Mouse (Mus musculus): Measurements from ENCODE around the gene Hk1. TPM values are rescaled to one million over a fixed set of nuclear protein-coding genes. Genes with fewer than 3 reads are reported as not detected.
"Not testable (repeated sequence)": the region's sequence is repeated elsewhere in the genome, so short reads cannot be mapped to it uniquely, and the experiment has no call there.

The Hk1 gene
- total RNA-seq, 2 experiments from 2014 or later: 6.2 to 8.7 TPM

DNA sequence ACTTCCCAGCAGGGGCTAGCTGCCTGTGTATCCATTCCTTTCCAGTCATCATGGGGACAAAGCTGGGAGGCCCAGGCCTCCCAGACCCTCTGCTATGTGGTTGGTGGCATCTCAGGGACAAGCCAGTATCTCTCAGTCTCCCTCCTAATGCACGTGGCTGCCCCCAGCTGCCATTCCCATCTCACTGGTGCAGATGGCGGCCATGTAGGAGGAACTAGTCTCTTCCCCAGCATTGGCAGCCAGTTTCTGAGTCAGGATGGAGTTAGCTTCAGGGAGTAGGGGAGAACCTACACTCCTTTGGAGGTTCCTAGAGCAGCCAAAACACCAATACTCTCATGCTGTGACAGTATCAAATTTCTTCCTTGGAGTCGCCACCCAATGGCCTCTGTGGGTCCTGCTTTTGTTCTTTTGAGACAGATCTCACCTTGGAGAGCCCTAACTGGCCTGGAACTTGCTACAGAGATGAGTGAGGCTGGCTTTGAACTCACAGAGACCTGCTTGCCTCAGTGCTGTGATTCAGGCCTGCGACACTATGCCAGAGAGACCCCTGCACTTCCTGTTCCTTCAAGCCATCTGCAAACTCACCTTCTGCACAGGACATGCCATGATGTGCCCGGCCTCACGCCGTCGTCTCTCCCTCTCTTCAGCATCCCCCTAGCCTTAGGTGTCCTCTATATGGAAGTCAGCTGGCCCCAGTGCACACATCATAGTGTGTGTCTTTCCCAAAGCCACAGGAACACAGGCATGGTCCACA, 52.7 kb downstream of the Hk1 start:
- no peak for TF ChIP-seq CTCF (IDR thresholded peaks at IDR 0.05)
- H3K27ac ChIP-seq: no peak overlapping the region
- H3K4me3 ChIP-seq: no peak overlapping the region

DNA sequence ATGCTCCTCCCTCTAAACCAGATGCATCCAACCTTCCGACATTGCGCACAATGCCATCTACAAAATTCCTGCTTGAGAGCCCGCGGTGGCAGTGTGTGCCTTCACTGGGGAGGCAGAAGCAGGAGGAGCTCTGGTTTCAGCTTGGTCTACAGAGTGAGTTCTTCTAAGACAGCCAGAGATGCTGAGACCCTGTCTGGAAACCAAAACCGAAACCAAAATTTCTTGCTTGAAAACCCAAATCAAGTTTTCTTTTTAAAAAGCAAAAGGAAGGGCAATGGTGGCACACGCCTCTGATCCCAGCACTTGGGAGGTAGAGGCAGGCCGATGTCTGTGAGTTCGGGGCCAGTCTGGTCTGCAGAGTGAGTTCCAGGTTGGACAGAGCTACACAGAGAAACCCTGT, 53.7 kb downstream of the Hk1 start:
- intact Hi-C loops (cut with DNase I): no loop called here
- TF ChIP-seq CTCF (IDR thresholded peaks at IDR 0.05): no peak
- Histone ChIP-seq H3K4me3 (no peak overlapping the region), H3K27ac (no peak overlapping the region)
- DNase-seq: no peak

More for the DNA sequence above, 52.7 kb downstream of the Hk1 start:
- intact Hi-C loops (cut with DNase I): no loop called here
- no peak for DNase-seq

DNA sequence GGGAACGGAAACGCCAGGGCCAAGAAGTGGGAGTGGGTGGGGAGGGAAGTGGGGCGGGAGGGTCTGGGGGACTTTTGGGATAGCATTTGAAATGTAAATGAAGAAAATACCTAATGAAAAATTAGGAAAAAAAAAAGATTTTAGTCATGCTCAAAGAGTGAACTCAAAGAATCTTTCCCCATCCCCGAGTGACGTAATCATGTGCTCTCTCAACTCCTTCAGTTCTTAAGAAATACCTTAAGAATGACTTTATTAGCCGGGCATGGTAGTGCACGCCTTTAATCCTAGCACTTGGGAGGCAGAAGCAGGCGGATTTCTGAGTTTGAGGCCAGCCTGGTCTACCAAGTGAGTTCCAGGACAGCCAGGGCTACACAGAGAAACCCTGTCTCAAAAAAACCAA, 56.9 kb downstream of the Hk1 start:
- H3K4me3 ChIP-seq; DNase-seq; intact Hi-C loops (cut with DNase I); H3K27ac ChIP-seq: not testable (repeated sequence)

DNA sequence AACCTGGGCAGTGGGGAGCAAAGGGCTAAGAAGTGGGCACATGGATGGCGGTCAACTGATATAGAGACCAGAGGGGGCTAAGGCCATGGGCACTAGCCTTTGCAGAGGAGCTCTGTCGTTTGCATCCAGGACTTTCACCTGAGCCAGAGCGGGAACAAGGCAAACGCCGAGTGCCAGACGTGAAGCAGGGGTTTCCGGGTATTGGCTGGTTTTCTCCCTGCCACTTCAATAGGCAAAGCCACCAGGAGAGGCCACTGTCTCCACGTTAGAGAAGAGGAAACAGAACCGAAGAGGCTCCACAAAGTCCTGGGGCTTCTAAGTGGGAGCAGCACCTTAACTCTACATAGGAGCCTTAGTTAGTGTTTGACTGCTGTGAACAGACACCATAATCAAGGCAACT, 58.3 kb downstream of the Hk1 start:
- no peak for TF ChIP-seq CTCF (IDR thresholded peaks at IDR 0.05)
- DNase-seq: no peak
- no peak overlapping the region for H3K4me3 ChIP-seq
- H3K27ac ChIP-seq: no peak overlapping the region
- intact Hi-C loops (cut with DNase I): no loop called here

DNA sequence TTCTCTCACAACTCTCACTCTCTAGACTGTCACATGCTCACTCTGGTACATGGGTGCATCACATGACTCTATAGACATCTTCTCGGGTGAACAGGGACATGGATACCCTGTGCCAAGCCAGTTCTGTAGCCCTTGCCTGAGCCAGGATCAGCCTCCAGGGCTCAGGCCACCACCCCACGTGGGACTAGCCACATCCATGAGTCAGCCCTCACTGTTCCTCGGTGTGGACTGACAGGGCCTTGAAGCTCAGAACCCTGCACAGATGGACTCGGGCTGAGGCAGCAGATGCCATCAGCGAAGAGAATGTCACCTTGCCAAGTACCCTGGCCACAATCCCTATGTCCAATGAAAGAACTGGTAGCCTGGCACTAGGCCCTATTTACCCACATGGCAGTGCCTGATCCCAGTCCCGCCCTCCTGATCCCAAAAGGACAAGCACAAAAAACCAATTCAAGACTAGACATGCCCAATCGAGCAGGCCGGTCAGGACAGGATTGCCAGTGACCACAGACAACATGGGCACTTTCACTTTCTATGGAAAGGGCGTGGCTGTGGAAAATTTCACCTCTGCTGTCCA, 59.2 kb downstream of the Hk1 start:
- no peak overlapping the region for H3K27ac ChIP-seq
- no peak overlapping the region for H3K4me3 ChIP-seq
- no peak for TF ChIP-seq CTCF (IDR thresholded peaks at IDR 0.05)
- no peak for DNase-seq
- intact Hi-C loops (cut with DNase I): no loop called here

DNA sequence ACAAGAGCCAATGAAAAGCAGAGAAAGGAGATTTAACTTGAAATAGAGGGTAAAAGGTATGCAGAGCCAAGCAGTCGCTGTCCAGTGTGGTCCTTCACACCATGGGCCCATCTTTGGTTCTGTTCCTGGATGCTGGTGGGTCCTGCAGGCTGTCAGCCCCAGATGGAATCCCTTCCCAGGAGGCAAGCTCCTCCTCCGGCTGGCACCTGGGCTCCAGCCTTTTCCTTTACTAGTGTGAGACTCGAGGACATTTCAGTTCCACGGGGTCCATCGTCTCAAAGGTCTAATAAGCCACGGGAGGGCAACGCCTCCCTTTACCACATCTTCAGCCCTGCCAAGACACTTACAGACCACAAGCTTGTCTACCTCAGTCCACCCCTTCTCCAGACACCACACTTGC, 60.6 kb downstream of the Hk1 start:
- DNase-seq: no peak
- no peak overlapping the region for H3K4me3 ChIP-seq
- intact Hi-C loops (cut with DNase I): no loop called here
- no peak overlapping the region for H3K27ac ChIP-seq
- TF ChIP-seq CTCF (IDR thresholded peaks at IDR 0.05): no peak

DNA sequence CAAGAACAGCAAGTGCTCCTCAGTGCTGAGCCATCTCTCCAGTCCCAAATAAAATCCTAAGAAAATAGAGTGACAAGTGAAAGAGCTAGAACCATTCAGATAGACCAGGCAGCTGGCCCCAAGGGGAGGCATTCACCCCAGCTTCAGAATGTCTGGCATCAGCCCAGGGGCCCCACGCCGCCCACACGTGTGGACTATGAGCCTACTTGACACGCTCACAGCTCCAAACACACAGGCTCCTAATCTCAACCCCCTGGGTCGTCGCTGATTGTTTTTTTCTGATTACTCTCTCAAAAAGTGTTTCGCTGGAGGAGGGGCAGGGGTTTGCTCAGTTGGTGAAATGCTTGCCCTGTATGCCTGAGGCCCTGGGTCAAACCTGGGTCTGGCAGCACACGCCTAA, 63.2 kb downstream of the Hk1 start:
- intact Hi-C loops (cut with DNase I): no loop called here
- TF ChIP-seq CTCF (IDR thresholded peaks at IDR 0.05): no peak
- no peak overlapping the region for H3K27ac ChIP-seq
- no peak for DNase-seq
- H3K4me3 ChIP-seq: no peak overlapping the region

DNA sequence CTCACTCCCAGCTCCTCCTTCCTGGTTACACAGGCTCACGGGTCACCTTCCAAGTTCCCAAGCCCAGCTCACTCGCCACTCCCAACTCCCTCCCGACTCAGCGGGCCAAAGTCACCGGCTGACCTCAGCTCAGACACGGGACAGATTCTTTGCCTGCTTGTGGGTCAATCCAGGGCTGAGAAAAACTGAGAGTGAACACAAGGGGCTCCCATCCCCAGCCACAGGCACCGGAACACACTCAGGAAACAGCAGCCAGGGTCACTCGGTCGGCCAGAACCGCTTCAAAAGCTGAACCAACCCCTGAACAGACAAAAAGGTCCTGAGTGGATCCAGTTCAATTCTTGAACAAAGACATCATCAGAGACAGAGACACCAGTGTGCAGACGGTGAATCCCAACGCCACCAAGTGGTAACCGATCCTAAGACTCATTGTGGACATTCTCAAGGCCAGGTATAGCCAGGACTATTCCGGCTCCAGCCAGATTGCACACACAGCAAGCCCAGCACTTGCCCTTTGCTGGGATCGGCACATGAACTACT, 65.8 kb downstream of the Hk1 start:
- peak overlapping the region; percentile 7 for H3K4me3 ChIP-seq
- DNase-seq: peak; percentile 47
- H3K27ac ChIP-seq: peak overlapping the region; percentile 51
- intact Hi-C loops (cut with DNase I): no loop called here
- no peak for TF ChIP-seq CTCF (IDR thresholded peaks at IDR 0.05)

DNA sequence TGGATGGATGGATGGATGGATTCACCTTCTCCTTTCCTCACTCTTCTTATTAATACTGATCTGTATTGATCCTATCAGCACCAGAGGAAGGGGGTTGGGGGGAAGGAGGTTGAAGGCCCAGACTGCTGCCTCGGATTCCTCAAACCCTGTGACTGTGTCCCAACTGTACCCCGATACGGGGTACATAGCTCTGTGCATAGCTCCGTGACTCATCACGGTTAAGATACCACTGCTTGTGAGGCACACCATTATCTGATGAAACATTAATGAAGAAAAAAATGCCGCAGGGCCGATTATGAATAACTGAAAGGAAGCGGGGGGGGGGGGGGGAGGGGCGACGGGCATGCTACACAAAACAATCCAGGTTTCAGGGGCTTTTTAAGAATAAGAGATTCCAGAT, 66.6 kb downstream of the Hk1 start:
- H3K4me3 ChIP-seq: no peak overlapping the region
- intact Hi-C loops (cut with DNase I): no loop called here
- no peak overlapping the region for H3K27ac ChIP-seq
- no peak for DNase-seq
- TF ChIP-seq CTCF (IDR thresholded peaks at IDR 0.05): no peak

DNA sequence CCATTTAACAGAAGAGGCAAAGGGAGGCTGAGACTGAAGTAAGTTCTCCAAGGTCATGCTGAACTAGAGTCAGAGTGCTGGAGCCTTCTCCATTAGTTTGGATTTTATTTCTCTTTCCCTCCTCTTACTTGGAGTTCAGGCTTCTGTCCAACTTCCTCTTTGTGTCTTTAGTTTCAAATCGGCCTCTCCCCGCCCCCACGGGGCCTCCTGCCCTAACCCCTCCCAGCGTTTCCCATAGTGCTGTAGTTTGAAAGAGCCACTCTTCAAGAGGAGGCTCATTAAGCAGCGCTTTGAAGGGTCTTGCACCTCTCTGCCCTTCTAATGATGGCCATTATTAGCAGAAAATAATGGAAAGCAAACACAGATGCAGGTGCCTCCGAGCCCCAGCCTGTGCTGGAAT, 68.2 kb downstream of the Hk1 start:
- no peak for TF ChIP-seq CTCF (IDR thresholded peaks at IDR 0.05)
- peak; percentile 70 for DNase-seq
- Histone ChIP-seq H3K27ac (peak overlapping the region; percentile 24), H3K4me3 (no peak overlapping the region; the same call in 1 of the 2 replicates)
- intact Hi-C loops (cut with DNase I): no loop called here

DNA sequence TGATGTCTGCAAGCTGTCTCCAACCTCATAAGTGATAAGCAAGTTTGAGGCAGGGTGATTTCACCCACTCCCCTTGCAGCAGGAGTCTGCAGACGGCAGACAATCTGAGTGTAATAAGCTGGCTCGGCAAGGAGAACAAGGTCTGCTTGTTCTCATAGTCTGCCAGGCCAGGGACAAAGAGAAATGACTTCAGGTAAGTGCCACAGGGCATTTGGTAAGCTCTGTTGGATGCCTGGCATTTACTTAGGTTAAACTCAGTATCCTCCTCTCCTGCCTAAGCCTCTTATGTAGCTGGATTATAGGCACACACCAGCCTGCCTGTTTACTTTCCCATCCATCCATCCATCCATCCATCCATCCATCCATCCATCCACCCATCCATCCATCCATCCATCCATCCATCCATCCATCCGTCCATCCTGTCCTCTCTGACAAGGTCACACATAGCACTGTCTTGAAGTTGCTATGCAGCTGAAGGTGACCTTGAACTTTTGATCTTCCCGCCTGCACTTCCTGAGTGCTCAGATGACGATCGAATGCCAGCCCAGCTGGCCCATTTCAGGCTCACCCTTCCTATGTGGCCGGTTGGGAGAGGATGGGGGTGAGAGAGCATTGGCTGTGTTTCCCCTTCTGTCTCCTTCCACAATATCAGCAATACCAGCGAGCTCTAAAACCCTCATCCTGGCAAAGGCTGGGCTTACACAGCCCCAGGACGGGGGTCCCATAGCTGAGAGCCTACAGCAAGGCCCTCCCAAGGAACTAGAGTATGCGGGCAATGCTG, 69.3 kb downstream of the Hk1 start:
- no peak for TF ChIP-seq CTCF (IDR thresholded peaks at IDR 0.05)
- no peak for DNase-seq
- intact Hi-C loops (cut with DNase I): no loop called here
- no peak overlapping the region for H3K27ac ChIP-seq
- H3K4me3 ChIP-seq: no peak overlapping the region

DNA sequence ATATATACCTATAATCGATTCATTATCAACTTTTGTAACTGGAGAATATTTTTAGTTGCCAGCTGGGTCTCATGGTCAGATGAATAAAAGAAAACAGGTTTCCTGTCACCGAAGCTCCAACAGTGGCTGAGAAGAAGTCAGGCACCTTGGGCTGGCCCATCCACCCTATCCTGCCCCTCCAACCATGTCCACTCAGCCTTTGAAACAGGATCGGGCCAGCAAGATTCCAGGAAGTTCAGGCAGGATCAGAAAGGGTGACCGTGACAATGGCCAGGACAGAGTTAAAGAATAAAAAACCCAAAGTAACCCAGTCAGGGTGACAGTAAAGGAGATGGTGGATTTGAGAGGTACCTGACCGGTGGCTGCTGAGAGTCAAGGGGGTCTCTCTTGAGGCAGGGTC, 70.1 kb downstream of the Hk1 start:
- intact Hi-C loops (cut with DNase I): no loop called here
- no peak overlapping the region for H3K27ac ChIP-seq
- H3K4me3 ChIP-seq: no peak overlapping the region
- no peak for DNase-seq
- TF ChIP-seq CTCF (IDR thresholded peaks at IDR 0.05): no peak

DNA sequence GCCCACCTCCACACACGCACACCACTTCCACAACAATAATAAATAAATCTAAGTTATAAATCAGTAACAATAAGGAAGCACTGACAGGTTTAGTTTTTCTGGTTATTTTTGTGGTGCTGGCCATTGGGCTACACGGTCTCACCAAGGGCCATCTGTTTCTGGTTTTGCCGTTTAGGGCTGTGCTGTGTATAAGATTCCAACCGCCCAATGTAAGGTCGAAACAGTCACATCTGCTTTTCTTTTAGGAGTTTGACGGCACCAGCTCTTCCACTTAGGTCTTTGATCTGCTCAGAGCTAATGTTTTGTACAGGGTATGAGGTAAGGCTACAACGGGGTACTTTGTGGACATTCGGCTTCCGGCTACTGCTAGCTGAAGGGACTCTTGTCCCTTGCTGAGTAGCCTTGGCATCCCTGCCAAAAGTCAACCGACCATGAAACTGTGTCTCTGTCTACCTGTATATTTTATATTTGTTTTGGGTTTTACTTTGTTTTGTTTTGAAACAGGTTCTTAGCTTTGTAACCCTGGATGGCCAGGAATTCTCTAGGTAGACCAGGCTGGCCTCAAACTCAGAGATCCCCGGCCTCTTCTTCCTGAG, 70.7 kb downstream of the Hk1 start:
- Histone ChIP-seq H3K4me3 (no peak overlapping the region), H3K27ac (no peak overlapping the region)
- intact Hi-C loops (cut with DNase I): no loop called here
- no peak for TF ChIP-seq CTCF (IDR thresholded peaks at IDR 0.05)
- DNase-seq: no peak
